Mouse (Mus musculus) lung, adult 2 months (tissue): ENCODE measurements around the gene Ppp3r1.

Source experiments
- CTCF ChIP-seq: fragments of 200-500 bp; IDR thresholded peaks from 2 replicates; pipeline ENCODE4 v1.5.1; 2011; ENCODE audit warnings: mild to moderate bottlenecking, low read length, control low read depth; ENCODE audit not compliant: insufficient read depth
- POLR2A ChIP-seq: fragments of 200-500 bp; IDR thresholded peaks from 2 replicates; pipeline ENCODE4 v1.6.1; 2011; ENCODE audit warnings: low read depth, mild to moderate bottlenecking, control low read depth, low read length, borderline replicate concordance; ENCODE audit errors: extremely low read depth

DNA sequence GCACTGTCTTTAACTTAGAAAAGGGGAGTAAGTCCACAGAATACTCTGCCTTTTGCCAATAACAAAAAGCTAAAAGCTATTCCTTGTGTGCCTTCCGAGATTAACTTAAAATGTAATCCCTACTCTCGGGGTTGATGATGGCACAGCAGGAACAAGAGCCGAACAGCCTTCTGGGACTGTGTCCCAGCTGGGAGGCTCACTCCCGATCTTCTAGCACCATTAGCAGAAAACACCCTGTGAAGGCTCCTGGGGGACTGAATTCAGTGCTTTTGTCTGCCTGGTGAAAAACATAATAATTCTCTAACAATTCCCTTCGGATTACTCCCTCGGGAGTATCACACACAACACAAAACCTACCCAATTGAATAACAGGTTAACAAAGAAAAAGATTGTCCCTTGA, 23.4 kb upstream of the Ppp3r1 start:
- TF ChIP-seq POLR2A, result no peak
- TF ChIP-seq CTCF, result no peak
